Mouse (Mus musculus) lung, postnatal 10 days (tissue): ENCODE results near the gene Slc4a10.

Experiments
- DNase-seq: peaks from one replicate; pipeline ENCODE4 v3.0.0; 2021

Gene Slc4a10

DNA sequence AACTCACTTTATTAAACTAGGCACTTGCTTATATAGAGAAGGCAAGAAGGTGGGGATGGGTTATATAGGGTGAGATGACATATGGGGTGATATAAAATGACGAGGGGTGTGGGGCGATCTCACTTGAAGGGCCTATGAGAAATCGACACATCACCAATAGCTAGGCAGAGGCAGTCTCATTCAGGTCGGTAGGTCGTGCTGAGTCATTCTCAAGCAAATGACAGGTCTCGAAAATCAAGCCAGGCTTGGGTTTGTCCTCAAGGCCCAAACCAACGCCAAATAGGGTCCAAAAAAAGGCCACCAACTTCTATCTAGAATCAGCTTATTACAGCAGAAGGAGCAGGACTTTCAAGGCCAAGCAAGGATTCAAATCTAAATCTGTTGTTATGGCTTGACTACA lies 233.5 kb downstream of the Slc4a10 start:
- no peak for DNase-seq

DNA sequence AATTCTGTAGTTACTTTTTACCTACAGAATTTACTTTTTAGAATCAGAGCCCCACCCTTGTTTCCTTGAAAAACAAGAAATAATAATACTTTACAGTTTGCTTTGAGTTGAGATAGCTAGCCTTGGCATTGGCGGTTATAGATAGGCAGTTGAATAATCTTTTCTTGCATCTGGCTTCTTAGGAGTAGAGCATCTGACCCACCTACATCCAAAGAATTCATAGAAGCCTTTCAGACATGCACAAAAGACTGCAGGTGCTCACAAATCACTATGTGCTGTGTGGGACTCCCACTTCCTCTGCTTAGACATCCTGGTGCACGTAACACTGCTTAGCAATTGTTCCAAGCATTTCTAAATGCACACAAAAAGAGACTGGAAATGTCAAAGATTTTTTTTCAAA lies 238.8 kb downstream of the Slc4a10 start:
- no peak for DNase-seq

DNA sequence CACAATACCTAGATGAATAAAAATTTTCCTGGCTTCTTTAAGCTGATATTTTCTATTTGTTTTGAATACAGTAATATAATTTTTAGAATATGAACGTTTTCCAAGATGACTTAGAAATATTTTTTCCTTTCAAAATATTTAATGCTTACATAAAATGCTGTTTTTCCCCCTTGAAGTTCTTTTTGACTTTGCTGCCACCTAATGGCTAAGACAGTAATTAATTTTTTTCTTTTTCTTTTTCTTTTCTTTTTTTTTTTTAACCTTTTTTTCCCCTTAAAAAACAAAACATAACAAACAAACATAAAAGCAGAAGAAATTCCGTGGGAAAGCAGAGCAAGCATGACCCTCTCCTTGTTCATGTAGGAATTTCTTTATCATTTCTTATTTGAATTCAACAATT lies 239.6 kb downstream of the Slc4a10 start:
- DNase-seq = no peak

DNA sequence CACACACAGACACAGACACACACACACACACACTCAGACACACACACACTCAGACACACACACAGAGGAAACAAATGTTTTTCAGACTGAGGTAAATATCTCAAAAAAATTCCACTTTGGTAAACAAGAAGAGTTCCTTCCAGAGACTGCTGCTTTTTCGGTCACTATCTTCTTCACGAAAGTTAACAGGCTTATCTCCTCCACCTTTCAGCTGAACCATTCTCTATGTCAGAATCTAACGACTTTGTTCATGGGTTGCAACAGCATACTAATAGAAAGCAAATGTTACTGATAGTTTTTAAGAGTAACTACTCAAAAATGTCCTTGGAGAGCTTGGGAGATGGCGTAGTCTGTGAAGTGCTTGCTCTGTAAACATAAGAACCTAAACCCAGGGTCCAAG lies 241.3 kb downstream of the Slc4a10 start:
- DNase-seq = no peak

DNA sequence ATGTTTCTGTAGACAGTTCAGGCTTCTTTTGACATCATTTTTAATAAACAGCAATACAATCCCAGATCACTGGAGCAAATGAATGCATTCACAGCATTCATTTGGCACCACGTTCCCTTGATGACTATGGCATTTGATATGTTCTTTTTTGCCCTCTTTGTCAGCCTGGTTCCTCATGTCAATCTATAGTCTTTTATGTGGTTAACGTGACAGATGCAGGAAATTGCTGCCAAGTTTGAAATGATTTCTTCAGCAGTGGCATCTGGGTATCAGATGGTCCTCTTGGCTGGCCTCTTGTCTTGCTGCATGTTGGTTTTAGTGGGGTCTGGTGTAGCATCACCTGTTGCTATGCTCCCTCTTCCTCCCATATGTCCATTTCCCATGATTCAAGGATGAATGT lies 247.6 kb downstream of the Slc4a10 start:
- no peak for DNase-seq

DNA sequence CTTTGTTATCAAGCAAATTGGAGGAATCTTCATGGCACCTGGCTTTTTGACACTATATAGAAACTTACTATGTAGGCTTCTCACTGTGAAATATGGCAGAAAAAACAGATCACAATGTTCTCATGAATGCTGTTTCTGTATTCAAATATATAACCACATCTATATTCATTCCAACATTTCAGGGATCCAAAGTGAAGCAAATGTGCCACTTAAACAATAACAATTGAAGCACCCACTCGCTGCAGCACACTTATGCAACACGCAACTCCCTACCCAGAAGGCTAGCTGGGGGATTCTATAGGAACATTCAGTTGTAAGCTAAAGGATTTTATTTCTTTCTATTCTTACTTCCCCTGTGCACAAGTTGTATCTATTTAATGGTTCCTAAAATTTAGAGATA lies 255.5 kb downstream of the Slc4a10 start:
- DNase-seq = no peak

DNA sequence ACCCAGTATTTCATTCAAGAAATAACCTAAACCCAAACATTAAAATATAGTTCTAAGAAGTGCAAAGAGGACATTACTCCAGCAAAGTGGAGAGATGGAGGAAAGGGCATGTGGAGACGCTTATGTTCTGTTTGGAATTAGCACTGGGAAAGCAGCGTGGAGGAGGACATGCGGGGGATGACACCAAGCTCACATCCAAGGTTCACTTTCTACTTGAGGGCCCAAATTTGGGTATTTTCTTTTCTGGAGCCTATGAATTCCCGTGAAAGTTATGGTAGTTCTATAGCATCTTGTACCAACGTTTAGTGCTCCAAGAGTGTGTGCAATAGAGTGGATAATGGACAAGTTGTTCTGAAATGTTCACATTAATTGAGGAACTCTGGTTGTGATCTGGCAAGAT lies 260.7 kb downstream of the Slc4a10 start:
- DNase-seq = no peak

DNA sequence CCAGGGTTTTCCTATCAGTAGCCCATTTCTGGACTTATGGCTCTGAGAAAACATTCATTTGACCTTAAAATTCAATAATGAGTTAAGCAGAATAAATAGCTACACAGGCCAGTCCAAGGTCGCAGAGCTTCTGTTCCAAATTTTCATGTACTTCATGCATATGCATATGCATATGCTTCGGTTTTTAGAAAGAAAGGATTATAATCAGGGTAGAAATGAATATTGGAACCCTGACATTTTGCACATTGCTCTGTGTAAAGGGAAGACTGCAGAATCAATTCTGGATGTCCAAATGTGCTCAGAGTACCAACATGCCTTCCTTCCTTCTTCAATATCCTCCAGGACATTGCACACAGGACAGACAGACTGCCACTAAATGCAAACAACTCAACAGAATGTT lies 261.2 kb downstream of the Slc4a10 start:
- no peak for DNase-seq

DNA sequence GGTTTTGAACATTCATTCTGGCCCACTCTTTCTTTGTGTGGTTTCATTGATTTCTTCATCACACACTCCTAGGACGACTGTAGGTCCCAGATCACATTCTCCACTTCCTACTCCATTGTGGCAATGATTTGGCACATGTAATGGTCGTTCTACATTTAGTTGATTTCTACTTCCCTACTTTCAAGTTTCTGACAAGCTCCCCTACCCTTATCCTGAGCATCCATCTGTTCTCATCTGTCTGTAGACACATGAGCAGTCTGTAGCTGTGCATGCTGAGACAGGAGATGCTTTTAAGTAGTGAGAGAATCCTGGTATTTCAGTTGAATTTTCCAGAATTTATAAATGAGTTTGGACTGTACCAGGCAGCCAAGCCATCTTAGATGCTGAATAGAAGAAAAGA lies 270.7 kb downstream of the Slc4a10 start:
- DNase-seq = no peak

DNA sequence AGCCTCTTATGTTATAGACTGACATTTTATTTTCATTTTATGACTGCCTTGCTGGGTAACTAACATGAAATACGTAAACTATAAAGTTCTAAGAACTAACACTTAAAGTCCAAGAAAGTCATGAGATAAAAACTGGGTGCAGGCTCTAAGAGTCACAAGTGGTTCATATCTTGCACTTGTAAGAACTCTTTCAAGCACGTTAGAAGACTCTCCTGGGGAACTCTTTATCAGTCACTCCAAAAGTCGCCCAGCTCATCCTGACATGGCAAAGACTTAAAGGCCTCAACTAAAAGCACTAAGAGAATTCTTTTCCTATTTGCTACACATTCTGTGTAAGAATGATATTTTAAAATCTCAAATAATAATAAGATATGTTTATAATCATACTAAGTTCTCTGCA lies 273.2 kb downstream of the Slc4a10 start:
- no peak for DNase-seq

DNA sequence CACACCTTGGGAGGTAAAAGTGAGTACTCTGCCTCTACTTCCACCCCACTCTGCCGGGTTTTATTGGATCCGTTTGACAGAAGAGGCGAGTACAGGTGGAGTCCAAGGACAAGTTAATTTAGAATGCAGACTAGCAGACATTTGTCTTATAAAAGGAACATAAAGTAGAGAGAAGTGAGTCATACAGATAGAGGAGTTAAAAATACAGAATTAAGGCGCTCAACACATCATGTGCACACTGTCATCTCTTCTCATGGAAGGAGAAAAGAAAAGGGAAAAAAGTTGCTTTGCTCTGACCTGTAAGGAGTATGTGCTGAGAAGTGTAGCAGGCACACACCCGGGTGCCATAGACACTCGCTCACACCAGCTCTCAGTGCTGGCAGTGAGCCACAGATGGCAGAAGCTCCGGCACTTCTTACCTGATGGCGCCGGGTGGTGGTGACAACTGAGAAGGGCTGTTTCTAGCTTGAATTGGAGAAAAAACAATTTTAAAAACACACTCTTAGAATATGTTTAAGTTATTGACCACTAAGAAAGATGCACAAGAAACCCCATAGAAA lies 276.9 kb downstream of the Slc4a10 start:
- DNase-seq = no peak

DNA sequence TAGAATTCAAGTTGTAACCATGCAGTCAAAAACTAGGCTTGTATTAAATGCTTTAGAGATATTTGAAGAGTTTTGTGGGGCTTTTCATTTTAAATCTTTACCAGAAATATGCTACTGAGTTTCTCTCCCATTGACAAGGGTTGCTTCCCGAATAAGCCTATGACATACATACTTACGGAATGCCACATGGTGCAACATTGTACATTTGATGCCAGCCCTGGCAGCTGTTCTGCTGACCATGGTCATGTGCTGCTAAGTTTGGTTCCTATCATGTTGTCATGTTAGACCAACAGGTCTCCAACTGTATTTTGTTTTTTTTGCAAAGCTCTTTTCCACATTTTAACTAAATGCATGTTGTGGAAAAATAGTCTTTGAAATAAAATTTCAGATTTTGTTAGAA lies 279.1 kb downstream of the Slc4a10 start:
- DNase-seq = no peak

DNA sequence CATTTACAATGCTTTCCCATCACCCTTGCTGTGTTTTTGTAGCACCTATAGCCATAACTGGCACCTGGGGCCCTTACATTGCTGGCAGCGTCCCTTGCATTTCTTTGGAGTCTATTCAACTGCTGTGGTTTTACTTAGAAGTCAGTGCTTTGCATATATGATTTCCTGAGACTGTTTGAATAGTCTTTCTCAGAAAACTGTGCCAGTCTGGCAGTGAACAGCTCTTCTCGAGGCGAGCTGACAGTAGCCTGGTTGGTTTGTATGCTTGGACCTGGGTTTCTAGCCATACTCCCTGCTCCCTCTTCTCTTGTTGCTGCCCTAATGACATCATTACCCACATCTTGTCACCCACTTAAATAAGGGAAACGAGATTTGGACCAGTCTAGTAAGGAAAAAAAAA lies 285.7 kb downstream of the Slc4a10 start:
- no peak for DNase-seq

DNA sequence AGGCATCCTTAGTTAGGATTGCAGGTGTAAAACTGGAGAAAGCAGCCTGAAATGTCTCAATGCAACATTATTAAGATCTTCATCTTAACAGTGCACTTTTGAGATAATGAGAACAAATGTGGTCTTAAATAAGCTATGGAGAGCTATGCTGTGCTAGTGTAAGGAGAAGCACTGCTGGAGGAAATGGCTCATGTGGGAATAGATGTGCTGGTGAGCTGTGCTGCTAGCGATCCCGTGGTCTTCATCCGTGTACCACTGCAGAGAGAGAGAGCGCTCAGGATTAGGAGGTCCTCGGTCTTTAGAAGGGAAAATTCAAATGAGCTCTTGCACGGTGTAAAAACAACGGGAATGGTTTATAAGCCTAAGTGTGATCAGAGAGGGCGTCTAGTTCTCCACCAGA lies 286.2 kb downstream of the Slc4a10 start:
- no peak for DNase-seq

DNA sequence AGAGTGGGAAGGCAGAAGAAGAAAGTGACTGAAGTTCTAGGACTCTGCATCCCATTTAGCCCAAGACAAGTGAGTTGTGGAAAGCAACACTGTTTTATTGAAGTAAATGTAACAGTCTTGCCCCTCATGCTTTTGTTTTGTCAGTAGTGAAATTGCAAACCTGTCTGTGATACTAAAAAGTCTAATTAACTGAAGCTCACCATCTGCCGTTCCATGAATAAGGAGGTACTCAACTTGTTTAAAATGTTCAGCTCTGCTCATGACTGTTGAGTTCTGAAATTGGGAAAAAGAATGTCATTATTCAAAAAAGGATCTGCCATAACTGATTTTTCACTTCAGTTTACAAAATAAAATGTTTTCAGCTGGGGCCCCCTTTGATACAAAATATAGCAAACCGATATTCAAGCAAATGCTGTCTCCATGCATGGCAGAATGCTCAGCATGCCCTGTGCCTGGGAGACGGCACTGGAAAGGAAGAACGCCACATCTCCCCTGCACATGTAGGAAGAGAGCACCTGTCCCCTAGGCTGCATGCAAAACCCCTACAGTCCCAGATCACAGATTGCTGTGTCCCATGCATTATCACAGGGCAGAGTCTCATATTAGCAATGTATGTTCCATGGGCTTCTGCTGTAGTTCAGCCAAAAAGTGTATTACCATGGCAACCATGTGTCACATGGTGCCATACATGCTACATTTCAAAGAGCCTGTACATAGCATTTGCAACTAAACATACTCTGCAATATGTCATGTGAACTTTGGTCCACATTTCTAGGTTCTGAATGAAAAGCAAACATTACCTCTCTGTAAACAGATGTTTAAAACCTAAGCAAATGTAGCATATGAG lies 288.4 kb downstream of the Slc4a10 start:
- no peak for DNase-seq

DNA sequence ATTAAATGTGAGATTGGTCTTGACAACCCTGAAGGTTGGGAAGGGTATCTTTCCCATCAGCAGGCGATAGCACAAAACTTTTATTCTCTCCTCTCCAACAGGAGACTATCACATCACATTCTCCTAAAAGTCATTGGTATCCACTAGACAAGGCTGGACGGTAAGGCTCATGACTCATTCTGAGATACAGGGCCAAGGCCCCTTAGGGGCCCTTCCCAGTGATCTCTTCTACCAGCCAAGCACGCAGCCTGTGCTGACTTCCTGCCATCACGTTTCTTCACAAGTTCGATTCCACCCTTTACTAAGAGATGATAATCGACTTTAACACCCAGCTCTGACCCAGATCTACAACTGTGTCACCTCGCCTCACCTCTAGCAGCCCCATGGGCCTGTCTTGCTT lies 290.8 kb downstream of the Slc4a10 start:
- DNase-seq = no peak

DNA sequence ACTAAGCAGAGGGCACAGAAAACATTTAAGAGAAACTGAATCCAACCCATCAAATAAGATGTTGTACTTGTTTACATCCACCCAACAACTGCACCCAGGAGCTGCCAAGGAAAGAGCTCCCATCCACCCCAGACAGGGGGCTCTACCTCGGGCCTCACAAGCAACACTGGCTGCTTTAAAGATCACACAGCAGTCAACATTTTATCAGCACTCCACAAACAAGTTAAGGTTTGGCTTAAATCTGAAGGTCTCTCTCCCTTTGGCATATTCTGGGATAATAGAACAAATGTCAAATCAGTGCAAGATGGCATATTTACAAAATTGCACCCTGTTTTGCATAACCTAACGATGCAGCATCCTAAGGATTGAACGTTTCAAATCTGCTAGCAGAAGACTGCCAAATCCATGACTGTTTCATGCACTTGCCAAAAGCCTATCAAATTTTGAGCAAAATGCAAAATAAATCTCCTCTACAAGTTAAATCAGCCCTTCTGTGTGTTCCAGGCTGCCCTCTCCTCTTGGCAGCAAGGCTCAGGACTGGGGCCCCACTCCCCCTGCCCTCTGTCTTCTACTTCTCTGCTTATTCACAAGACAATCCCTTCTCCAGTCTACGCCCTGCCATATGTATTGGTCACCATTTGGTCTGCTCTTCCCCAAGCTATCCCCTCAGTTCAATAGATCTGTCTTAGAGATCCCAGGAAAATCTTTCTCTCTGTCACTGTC lies 293.1 kb downstream of the Slc4a10 start:
- DNase-seq = no peak

DNA sequence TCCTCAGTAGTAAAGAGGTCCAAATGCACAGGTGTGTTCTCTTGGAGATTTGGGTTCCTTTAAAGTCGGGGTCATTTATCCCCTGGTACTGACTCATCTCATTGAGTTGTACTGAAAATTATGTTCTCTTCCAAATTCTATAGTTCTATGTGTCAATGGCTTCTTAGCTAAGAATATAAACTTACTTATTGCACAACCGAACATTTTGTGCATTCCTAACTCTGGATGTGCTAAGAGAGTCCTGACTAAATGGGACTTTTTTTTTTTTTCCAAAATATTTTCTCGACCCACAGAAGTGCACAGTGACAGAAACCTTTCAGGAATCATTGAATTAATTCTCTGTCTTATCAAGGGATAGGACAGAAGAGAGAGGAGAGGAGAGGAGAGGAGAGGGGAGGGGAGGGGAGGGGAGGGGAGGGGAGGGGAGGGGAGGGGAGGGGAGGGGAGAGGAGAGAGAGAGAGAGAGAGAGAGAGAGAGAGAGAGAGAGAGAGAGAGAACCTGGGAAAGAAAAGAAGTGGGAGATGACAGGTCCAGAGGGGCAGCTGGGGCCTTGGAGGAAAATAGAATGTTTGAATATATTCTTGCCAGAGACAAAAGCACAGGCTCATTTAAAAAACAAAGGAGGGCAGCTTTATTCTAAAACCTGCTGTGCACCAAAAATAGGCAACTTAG lies 294.9 kb downstream of the Slc4a10 start:
- DNase-seq = no peak

DNA sequence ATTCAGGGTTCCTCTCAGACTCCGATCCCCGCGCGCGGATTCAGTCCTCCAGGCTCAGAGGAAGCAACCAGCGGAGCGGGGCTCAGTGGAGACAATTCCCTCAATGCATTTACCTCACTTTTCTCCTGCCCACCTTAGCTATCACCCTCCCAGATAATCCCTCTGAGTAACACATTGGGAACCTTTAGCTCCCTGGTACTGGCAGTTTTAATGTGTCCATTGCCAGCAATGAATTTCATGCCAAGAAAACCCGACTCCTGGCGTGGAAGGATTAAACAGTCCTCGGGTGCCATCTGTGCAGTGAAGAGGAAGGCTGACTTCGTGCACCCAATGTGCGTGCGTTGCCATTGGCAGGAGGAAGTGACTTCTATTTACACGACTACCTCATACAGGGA lies 295.5 kb downstream of the Slc4a10 start:
- no peak for DNase-seq

DNA sequence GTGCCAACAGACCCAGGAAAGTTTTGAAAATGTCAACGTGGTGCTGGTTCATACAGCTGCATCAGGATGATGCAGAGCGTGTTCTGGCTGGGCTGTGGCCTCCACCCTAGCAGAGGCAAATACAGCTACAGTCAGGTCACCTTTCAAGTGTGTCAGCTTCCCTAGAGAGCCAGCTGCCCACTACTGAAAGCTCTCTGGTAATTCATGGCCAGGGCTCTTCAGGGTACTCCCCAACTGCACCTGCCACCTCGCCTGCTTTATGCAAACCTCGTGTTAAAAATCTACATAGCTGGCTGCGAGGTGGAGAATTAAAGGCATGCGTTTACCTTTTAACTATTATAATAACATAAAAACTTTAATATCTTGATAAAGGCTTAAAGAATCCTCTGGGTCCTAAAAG lies 298.1 kb downstream of the Slc4a10 start:
- DNase-seq = no peak

DNA sequence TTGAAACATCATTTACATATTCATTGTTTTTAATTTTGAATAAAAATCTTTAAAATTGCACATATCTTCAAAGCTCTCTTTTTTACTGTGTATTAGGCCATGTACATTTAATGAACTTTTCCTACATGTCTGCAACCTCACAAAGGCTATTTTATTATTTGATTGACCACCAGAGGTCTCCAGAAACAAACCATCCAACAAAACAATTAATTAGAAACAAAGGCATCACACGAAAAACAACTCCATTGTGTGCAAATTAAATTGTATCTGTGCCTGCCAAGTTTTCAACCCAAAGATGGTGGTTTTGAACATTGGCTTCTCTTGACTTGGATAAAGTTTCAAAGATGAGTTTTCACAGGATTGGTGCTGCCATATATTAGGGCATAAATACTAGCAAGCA lies 300.5 kb downstream of the Slc4a10 start:
- DNase-seq = no peak

DNA sequence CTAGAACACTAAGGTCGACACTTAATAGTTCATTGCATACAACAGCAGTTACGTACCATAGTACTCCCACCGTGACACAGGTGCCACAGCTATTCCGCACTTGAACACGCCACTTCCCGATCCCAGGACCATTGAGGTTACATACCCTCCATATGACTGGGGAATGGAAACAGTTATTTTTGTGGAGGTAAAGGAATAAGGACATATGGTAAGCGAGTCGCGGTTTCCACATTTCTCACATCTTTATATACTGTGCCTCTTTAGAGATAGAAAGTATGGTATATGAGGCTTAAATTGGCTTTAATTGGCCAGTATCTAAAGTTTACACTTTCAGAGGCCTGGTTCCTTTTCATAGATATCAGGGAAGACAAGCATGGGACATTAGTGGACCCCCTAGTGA lies 301.5 kb downstream of the Slc4a10 start:
- DNase-seq = no peak

DNA sequence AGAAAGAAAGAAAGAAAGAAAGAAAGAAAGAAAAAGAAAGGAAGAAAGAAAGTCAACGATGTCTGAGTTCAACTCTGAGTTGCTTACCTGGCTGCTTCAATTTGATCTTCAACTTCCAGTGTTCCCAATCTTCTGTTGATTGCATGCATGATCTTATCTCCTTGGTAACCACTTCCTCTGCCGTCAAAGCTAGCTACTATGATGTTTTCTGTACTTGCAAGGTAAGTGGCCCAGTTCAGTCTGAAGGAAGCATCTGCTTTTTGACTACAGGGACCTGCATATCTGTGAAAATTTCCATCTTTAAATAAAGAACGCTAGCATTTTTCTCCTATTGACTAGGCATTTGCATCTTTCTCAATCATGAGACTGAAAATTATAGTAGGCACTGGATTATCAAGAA lies 305.8 kb downstream of the Slc4a10 start:
- no peak for DNase-seq

DNA sequence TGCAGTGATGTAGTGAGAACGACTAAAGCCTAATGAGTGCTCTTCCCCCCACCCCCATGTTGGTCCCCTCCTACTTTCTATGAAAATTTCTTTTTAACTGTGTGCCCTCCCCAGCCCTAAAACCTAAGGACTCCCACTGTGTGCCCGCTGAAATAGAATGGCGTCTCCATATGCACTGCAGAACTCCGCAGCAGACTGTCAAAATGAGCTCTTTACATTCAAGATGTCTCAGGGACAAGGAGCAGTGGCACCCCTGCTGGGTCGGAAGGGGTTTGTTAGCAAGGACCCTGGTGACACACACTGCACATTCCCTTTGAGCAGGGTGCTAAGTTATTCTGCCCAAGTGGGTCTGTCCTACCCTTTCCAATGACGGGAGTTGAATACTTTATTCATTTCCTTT lies 309.5 kb downstream of the Slc4a10 start:
- DNase-seq = no peak
